Mouse (Mus musculus): ENCODE measurements around the gene Ttc39a.

Ttc39a gene

GRCm38 (mm10) chr4:109420138-109420795 lies 13.8 kb downstream of the Ttc39a start:
- DNase-seq (ENCODE audit: low spot score in 2 of 2): peak; percentile 46 to 78

GRCm38 (mm10) chr4:109421608-109422007 lies 15.2 kb downstream of the Ttc39a start:
- DNase-seq (ENCODE audit: low spot score in 2 of 2): no peak

DNA sequence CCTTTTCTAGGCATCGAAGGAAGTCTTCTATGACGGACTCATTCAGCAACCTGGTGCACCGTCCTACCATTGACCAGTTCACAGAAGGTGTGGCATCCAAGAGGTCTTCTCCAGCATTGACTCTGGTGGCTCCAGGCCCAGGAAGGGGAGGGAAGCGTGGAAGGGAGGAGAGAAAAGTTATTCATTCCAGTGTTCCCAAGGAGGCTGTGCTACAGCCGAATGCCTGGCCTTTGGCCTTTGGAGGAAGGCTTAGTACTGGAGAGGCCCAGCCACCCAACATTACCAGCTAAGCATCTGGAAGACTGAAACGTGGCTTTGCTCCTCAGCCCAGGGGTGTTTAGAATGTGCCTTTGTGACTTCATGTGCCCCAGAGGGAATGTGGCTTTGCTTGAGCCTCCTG lies 16.0 kb downstream of the Ttc39a start:
- DNase-seq (ENCODE audit: low spot score in 2 of 2): no peak

GRCm38 (mm10) chr4:109423438-109423837 lies 17.0 kb downstream of the Ttc39a start:
- DNase-seq (ENCODE audit: low spot score in 2 of 2): no peak

DNA sequence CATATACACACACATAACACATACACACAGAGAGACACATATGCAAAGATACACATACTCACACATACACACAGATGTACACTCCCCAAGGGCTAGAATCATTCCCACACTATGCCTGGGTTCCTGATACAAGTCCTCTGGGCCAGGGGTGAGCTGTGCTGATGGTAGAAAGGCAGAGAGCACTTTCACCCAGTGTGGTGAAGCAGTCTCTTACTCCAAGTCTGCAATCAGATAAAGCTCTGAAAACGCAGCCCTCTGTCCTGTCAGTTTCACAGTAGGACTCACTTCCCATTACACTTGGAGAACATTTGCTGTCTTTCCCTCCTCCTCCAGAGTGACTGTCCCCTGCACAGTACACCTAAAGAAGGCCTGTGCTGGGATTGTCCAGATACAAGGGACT lies 20.6 kb downstream of the Ttc39a start:
- no peak for DNase-seq (ENCODE audit: low spot score in 2 of 2)

- DNase-seq (ENCODE audit: low spot score in 2 of 2): no peak
These were observed 23.8 kb downstream of the Ttc39a start for GRCm38 (mm10) chr4:109430250-109430649.

GRCm38 (mm10) chr4:109430854-109431253 lies 24.4 kb downstream of the Ttc39a start:
- peak; percentile 80 to 90 for DNase-seq (ENCODE audit: low spot score in 2 of 2)

GRCm38 (mm10) chr4:109432668-109433375 lies 26.4 kb downstream of the Ttc39a start:
- no peak for DNase-seq (ENCODE audit: low spot score in 2 of 2)

DNA sequence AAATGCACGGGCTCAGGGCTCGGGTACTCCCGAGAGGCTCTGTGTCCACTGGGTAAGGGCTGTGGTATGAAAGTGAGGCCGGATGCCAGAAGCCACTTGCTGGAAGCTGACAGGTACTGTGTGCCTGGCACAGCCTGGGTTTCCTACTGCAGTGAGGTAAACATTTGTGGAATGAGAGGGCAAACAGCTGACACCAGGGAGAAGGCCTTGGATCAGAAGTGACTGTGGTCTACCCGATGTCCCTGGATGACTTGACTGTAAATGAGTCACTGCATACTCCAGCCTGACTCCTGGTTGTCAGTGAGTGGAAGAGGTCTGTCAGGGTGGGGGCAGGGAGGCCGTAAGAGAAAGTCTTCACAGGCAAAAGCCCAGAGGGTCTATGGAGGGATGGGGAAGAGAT lies 27.2 kb downstream of the Ttc39a start:
- DNase-seq (ENCODE audit: low spot score in 2 of 2): no peak

GRCm38 (mm10) chr4:109434256-109434655 lies 27.8 kb downstream of the Ttc39a start:
- DNase-seq (ENCODE audit: low spot score in 2 of 2): peak in 1 of 2 experiments; percentile 5

GRCm38 (mm10) chr4:109437913-109438878 lies 31.8 kb downstream of the Ttc39a start:
- peak; percentile 82 to 94 for DNase-seq (ENCODE audit: low spot score in 2 of 2)

DNA sequence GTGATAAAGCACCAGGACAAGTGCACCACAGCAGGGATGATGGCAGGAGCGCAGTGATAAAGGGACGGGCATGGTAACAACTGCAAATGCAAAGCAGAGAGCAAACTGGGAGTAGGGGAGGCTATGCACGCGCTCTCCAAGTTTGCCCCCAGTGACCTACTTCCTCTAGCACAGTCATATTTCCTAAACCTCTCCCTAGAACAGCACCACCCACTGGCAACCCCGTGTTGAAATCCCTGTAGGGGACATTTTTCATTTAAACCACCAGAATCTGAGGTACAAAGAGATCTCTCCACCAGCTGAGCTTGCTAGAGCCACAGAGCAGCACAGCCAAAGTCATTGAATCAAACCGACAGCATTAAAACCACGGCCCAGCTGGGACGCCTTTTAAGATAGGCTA lies 32.7 kb downstream of the Ttc39a start:
- DNase-seq (ENCODE audit: low spot score in 2 of 2): peak in 1 of 2 experiments; percentile 44

- peak; percentile 73 to 79 for DNase-seq (ENCODE audit: low spot score in 2 of 2)
These were observed 33.4 kb downstream of the Ttc39a start for GRCm38 (mm10) chr4:109439825-109440248.

DNA sequence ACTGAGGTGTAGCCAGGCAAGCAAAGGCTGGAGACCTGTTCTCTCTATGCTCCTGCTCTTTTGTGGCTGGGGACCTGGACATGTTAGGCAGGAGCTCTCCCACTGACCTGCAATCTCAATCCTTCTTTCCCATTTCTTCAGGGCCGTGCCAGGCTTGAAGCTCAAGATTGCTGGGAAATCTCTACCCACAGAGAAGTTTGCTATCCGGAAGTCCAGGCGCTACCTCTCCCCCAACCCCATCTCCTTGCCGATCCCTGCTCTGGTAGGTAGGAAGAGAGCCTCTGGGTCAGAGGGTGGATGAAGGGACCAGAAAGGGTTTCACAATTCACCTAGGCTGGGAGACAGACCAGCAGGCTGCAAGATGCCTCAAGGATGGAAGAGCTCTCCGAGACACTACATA lies 34.0 kb downstream of the Ttc39a start:
- DNase-seq (ENCODE audit: low spot score in 2 of 2): no peak

DNA sequence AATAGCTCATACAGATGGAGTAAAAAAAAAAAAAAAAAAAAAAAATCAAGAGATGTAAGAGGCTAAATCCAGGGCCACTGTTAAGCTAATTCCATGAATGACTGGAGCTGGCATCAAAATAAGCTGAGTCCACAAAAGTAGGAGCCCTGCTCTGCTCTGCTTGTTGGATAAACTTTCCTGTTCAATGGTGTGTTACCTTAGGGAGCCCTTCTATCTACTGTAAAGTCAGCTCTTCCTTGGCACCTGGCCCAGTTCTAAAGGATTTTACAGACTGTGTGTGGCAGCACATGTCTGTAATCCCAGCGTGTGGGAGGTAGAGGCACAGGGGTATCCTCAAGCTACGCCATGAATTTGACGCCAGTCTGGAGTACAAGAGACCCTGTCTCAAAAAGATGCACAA lies 34.6 kb downstream of the Ttc39a start:
- no peak for DNase-seq (ENCODE audit: low spot score in 2 of 2)

- no peak for DNase-seq (ENCODE audit: low spot score in 2 of 2)
These were observed 35.7 kb downstream of the Ttc39a start for GRCm38 (mm10) chr4:109442126-109442525.

- no peak for DNase-seq (ENCODE audit: low spot score in 2 of 2)
These were observed 36.2 kb downstream of the Ttc39a start for GRCm38 (mm10) chr4:109442649-109443048.

DNA sequence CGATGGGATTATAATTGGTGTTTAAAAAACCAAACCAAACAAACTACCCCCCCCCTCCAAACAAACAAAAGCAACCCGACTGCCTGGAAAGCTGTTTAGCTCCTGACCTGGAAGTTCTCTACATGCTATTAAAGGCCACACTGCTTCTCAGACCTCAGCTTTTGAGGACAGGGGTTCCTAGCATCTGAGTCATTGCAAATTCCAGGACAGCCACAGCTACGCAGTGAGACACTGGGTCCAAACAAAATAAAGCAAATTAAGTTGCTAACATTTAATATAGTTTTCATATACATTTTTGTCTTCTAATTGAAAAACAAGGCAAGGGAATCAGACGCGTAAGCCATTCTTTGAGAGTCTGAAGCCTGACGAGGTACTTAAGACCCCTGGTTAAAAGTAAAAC lies 38.0 kb downstream of the Ttc39a start:
- DNase-seq (ENCODE audit: low spot score in 2 of 2): no peak

- DNase-seq (ENCODE audit: low spot score in 2 of 2): no peak
These were observed 38.5 kb downstream of the Ttc39a start for GRCm38 (mm10) chr4:109444951-109445350.

DNA sequence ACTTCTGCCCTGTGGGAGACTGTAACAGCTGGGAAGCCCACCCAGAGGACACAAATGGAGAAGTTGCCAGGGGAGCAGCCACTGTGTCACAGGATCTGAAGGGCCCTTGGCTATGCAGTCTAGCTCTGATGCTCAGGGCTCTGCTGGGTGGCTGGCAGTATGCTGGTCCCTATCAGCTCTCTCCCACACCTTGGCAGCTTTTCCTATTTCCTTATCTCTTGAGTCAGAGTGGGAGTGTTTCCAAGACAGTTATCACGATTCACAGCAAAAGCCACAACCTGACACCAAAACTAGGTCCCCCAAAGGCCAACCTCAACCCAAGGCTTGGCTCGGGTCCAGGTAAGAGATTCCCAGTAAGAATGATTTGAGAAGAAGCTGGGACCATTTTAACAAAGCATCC lies 39.0 kb downstream of the Ttc39a start:
- peak; percentile 83 to 86 for DNase-seq (ENCODE audit: low spot score in 2 of 2)

DNA sequence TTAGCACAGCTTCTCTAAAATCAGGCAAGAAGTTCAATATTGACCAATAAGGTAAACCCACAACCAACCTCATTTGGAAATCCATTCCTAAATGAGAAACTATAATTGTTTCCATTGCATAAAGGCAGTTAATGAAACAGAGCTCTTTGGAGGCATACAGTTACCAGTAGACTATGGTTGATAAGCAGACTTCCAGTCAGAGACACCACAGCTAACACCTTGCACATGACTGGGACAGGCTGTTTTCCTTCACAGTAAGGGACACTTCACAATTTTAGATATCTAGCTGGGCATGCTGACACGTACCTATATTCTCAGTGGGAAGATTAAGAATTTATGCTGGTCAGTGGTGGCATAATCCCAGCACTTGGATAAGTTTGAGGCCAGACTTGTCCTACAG lies 39.5 kb downstream of the Ttc39a start:
- no peak for DNase-seq (ENCODE audit: low spot score in 2 of 2)

GRCm38 (mm10) chr4:109448531-109448930 lies 42.1 kb downstream of the Ttc39a start:
- no peak for DNase-seq (ENCODE audit: low spot score in 2 of 2)
